Mouse (Mus musculus): ENCODE results near the gene Tmtc1. TPM values are rescaled to one million over a fixed set of nuclear protein-coding genes. Genes with fewer than 3 reads are reported as not detected.

Tmtc1 gene
- polyA plus RNA-seq, 1 experiment, result 3.3 TPM

DNA sequence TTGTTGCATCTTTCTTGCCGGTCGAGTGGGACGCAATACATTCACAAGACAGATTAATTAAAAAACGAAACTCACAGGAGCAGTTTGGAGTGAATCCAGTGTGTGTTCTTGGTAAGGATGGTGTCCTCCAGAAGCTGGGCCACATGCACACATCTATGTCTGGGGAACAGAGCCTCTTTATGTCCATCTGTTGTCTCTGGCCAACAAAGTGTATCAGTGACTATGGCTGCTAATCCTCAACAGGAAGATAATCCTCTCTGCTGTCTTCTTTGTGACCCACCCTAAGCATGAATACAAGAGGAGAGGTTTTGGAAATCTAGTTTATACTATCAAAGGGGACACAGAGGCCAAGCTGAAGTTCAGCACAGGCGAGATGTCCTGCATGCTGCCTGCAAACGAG lies 34.2 kb upstream of the Tmtc1 start:
- Histone ChIP-seq H3K27me3 (ENCODE audit: control insufficient read depth, insufficient read depth, low read length, poor library complexity, severe bottlenecking) (no peaks in the 10 kb centered on the region), H3K27ac (ENCODE audit: insufficient read depth, low read length) (no peak overlapping the region)
- TF ChIP-seq CTCF (IDR thresholded peaks at IDR 0.05; ENCODE audit: low read depth, low read length) (no peak), POLR2A (IDR thresholded peaks at IDR 0.05; ENCODE audit: insufficient read depth, low read length) (no peak), EP300 (IDR thresholded peaks at IDR 0.05; ENCODE audit: insufficient read depth, low read depth, low read length) (no peak)

GRCm38 (mm10) chr6:148472289-148472688 lies 28.1 kb upstream of the Tmtc1 start:
- no peak overlapping the region for H3K4me3 ChIP-seq (ENCODE audit: low read depth, low read length)
- H3K27ac ChIP-seq (ENCODE audit: insufficient read depth, low read length), result no peak overlapping the region
- TF ChIP-seq CTCF (IDR thresholded peaks at IDR 0.05; ENCODE audit: low read depth, low read length) (no peak), EP300 (IDR thresholded peaks at IDR 0.05; ENCODE audit: insufficient read depth, low read depth, low read length) (no peak), POLR2A (IDR thresholded peaks at IDR 0.05; ENCODE audit: insufficient read depth, low read length) (no peak)
- no peaks in the 10 kb centered on the region; the same call in 1 of the 2 replicates for H3K27me3 ChIP-seq (ENCODE audit: control insufficient read depth, insufficient read depth, low read length, poor library complexity, severe bottlenecking)
- no peak overlapping the region for H3K9ac ChIP-seq (ENCODE audit: low read depth, poor library complexity, severe bottlenecking)
- no peaks in the 10 kb centered on the region for H3K9me3 ChIP-seq (replicated peaks; ENCODE audit: control insufficient read depth, insufficient read depth, low read length, poor library complexity, severe bottlenecking)
- no peaks in the 10 kb centered on the region for H3K4me1 ChIP-seq (ENCODE audit: control insufficient read depth, insufficient read depth, low read length)
- H3K36me3 ChIP-seq (ENCODE audit: control insufficient read depth, insufficient read depth, low read length, poor library complexity, severe bottlenecking), result no peaks in the 10 kb centered on the region

More for the DNA sequence above, 34.2 kb upstream of the Tmtc1 start:
- H3K9me3 ChIP-seq (replicated peaks; ENCODE audit: control insufficient read depth, insufficient read depth, low read length, poor library complexity, severe bottlenecking), result no peaks in the 10 kb centered on the region; the same call in 1 of the 2 replicates
- H3K36me3 ChIP-seq (ENCODE audit: control insufficient read depth, insufficient read depth, low read length, poor library complexity, severe bottlenecking), result no peaks in the 10 kb centered on the region
- no peak overlapping the region for H3K4me3 ChIP-seq (ENCODE audit: low read depth, low read length)
- H3K9ac ChIP-seq (ENCODE audit: low read depth, poor library complexity, severe bottlenecking), result no peak overlapping the region
- no peaks in the 10 kb centered on the region for H3K4me1 ChIP-seq (ENCODE audit: control insufficient read depth, insufficient read depth, low read length)

GRCm38 (mm10) chr6:148467924-148468389 lies 23.8 kb upstream of the Tmtc1 start:
- Histone ChIP-seq H3K36me3 (ENCODE audit: control insufficient read depth, insufficient read depth, low read length, poor library complexity, severe bottlenecking) (no peaks in the 10 kb centered on the region), H3K4me3 (ENCODE audit: low read depth, low read length) (no peak overlapping the region), H3K4me1 (ENCODE audit: control insufficient read depth, insufficient read depth, low read length) (no peaks in the 10 kb centered on the region), H3K27me3 (ENCODE audit: control insufficient read depth, insufficient read depth, low read length, poor library complexity, severe bottlenecking) (no peaks in the 10 kb centered on the region; the same call in 1 of the 2 replicates), H3K27ac (ENCODE audit: insufficient read depth, low read length) (no peak overlapping the region), H3K9me3 (replicated peaks; ENCODE audit: control insufficient read depth, insufficient read depth, low read length, poor library complexity, severe bottlenecking) (no peaks in the 10 kb centered on the region), H3K9ac (ENCODE audit: low read depth, poor library complexity, severe bottlenecking) (no peak overlapping the region)
- TF ChIP-seq POLR2A (IDR thresholded peaks at IDR 0.05; ENCODE audit: insufficient read depth, low read length), result no peak
- TF ChIP-seq EP300 (IDR thresholded peaks at IDR 0.05; ENCODE audit: insufficient read depth, low read depth, low read length), result no peak
- TF ChIP-seq CTCF (IDR thresholded peaks at IDR 0.05; ENCODE audit: low read depth, low read length), result no peak

GRCm38 (mm10) chr6:148467170-148467921 lies 23.2 kb upstream of the Tmtc1 start:
- Histone ChIP-seq H3K36me3 (ENCODE audit: control insufficient read depth, insufficient read depth, low read length, poor library complexity, severe bottlenecking) (no peaks in the 10 kb centered on the region), H3K9ac (ENCODE audit: low read depth, poor library complexity, severe bottlenecking) (no peak overlapping the region), H3K27ac (ENCODE audit: insufficient read depth, low read length) (no peak overlapping the region), H3K4me1 (ENCODE audit: control insufficient read depth, insufficient read depth, low read length) (no peaks in the 10 kb centered on the region), H3K9me3 (replicated peaks; ENCODE audit: control insufficient read depth, insufficient read depth, low read length, poor library complexity, severe bottlenecking) (no peaks in the 10 kb centered on the region), H3K27me3 (ENCODE audit: control insufficient read depth, insufficient read depth, low read length, poor library complexity, severe bottlenecking) (no peaks in the 10 kb centered on the region; the same call in 1 of the 2 replicates), H3K4me3 (ENCODE audit: low read depth, low read length) (no peak overlapping the region)
- TF ChIP-seq EP300 (IDR thresholded peaks at IDR 0.05; ENCODE audit: insufficient read depth, low read depth, low read length), result no peak
- no peak for TF ChIP-seq CTCF (IDR thresholded peaks at IDR 0.05; ENCODE audit: low read depth, low read length)
- no peak for TF ChIP-seq POLR2A (IDR thresholded peaks at IDR 0.05; ENCODE audit: insufficient read depth, low read length)

DNA sequence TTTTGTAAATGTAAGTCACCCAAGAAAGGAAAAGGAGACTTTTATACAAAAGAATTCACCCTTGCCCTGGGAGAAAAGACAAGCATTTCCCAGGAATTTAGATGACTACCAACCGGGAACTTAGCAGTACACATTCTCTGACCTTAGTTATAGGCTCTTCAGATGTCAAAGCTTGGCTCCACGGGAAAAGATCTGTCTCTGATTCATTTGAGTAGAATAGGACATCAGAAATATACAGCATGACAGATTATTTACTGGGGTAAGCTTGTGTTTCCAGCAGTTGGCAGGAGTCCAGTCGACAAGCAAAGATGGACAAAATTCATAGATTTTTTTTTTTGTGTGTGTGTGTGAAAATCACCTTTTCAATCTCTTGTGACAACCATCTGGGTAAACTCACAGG lies 15.4 kb upstream of the Tmtc1 start:
- TF ChIP-seq POLR2A (IDR thresholded peaks at IDR 0.05; ENCODE audit: insufficient read depth, low read length) (no peak), CTCF (IDR thresholded peaks at IDR 0.05; ENCODE audit: low read depth, low read length) (no peak), EP300 (IDR thresholded peaks at IDR 0.05; ENCODE audit: insufficient read depth, low read depth, low read length) (no peak)
- no peaks in the 10 kb centered on the region for H3K4me1 ChIP-seq (ENCODE audit: control insufficient read depth, insufficient read depth, low read length)
- H3K9ac ChIP-seq (ENCODE audit: low read depth, poor library complexity, severe bottlenecking), result no peak overlapping the region
- H3K36me3 ChIP-seq (ENCODE audit: control insufficient read depth, insufficient read depth, low read length, poor library complexity, severe bottlenecking), result no peaks in the 10 kb centered on the region
- H3K27ac ChIP-seq (ENCODE audit: insufficient read depth, low read length), result no peak overlapping the region
- peaks cover 4% of the 10 kb centered on the region for H3K9me3 ChIP-seq (replicated peaks; ENCODE audit: control insufficient read depth, insufficient read depth, low read length, poor library complexity, severe bottlenecking)
- no peaks in the 10 kb centered on the region for H3K27me3 ChIP-seq (ENCODE audit: control insufficient read depth, insufficient read depth, low read length, poor library complexity, severe bottlenecking)
- no peak overlapping the region for H3K4me3 ChIP-seq (ENCODE audit: low read depth, low read length)

- Histone ChIP-seq H3K36me3 (ENCODE audit: control insufficient read depth, insufficient read depth, low read length, poor library complexity, severe bottlenecking) (no peaks in the 10 kb centered on the region), H3K27me3 (ENCODE audit: control insufficient read depth, insufficient read depth, low read length, poor library complexity, severe bottlenecking) (no peaks in the 10 kb centered on the region), H3K4me1 (ENCODE audit: control insufficient read depth, insufficient read depth, low read length) (no peaks in the 10 kb centered on the region), H3K9me3 (replicated peaks; ENCODE audit: control insufficient read depth, insufficient read depth, low read length, poor library complexity, severe bottlenecking) (peaks cover 4% of the 10 kb centered on the region), H3K27ac (ENCODE audit: insufficient read depth, low read length) (no peak overlapping the region), H3K4me3 (ENCODE audit: low read depth, low read length) (no peak overlapping the region), H3K9ac (ENCODE audit: low read depth, poor library complexity, severe bottlenecking) (no peak overlapping the region)
- TF ChIP-seq EP300 (IDR thresholded peaks at IDR 0.05; ENCODE audit: insufficient read depth, low read depth, low read length) (no peak), CTCF (IDR thresholded peaks at IDR 0.05; ENCODE audit: low read depth, low read length) (no peak), POLR2A (IDR thresholded peaks at IDR 0.05; ENCODE audit: insufficient read depth, low read length) (no peak)
These were observed 11.3 kb upstream of the Tmtc1 start for GRCm38 (mm10) chr6:148455470-148455869.

Data from ES-Bruce4 (cell line).